Mouse (Mus musculus) C2C12 (cell line): Measurements from ENCODE around the gene Rnasel.
A peak's percentile ranks its signal among the peaks of the same experiment; 100 is the strongest.

Experiments used
- CEBPB ChIP-seq: IDR thresholded peaks from one replicate; pipeline ENCODE4 v1.6.1; 2011; ENCODE audit warnings: low read depth, mild to moderate bottlenecking, control low read depth, moderate library complexity
- CTCF ChIP-seq: IDR thresholded peaks from one replicate; pipeline ENCODE4 v1.5.1; 2011; ENCODE audit not compliant: control insufficient read depth, insufficient read depth, insufficient read length
- FOSL1 ChIP-seq: IDR thresholded peaks from one replicate; pipeline ENCODE4 v1.8.0; 2011; ENCODE audit warnings: mild to moderate bottlenecking, low read length; ENCODE audit not compliant: poor library complexity, insufficient read depth, severe bottlenecking
- MAX ChIP-seq: IDR thresholded peaks from one replicate; pipeline ENCODE4 v1.6.1; 2011; ENCODE audit warnings: mild to moderate bottlenecking, control low read depth
- MYOD1 ChIP-seq: IDR thresholded peaks from one replicate; pipeline ENCODE4 v1.6.1; 2011; ENCODE audit warnings: low read depth; ENCODE audit not compliant: control insufficient read depth, insufficient read length
- MYOG ChIP-seq: IDR thresholded peaks from one replicate; pipeline ENCODE4 v1.6.1; 2011; ENCODE audit not compliant: control insufficient read depth, insufficient read length; ENCODE audit errors: extremely low read depth
- USF1 ChIP-seq: IDR thresholded peaks from one replicate; pipeline ENCODE4 v1.6.1; 2011; ENCODE audit warnings: low read depth, mild to moderate bottlenecking, control low read depth, moderate library complexity

GRCm38 (mm10) chr1:153807390-153807993 lies 58.3 kb downstream of the Rnasel start:
- TF ChIP-seq MYOD1 (no peak), CTCF (peak; percentile 45), CEBPB (no peak), MYOG (no peak), MAX (no peak), USF1 (no peak), FOSL1 (no peak)
